Mouse (Mus musculus): ENCODE results near the gene Cenpa. TPM values are rescaled to one million over a fixed set of nuclear protein-coding genes. Genes with fewer than 3 reads are reported as not detected.

The Cenpa gene
- 335 and 359 TPM in 2 replicates for polyA plus RNA-seq (2014; fragmentation: Nextera tagmentation; extraction: Ambion mirVana)

DNA sequence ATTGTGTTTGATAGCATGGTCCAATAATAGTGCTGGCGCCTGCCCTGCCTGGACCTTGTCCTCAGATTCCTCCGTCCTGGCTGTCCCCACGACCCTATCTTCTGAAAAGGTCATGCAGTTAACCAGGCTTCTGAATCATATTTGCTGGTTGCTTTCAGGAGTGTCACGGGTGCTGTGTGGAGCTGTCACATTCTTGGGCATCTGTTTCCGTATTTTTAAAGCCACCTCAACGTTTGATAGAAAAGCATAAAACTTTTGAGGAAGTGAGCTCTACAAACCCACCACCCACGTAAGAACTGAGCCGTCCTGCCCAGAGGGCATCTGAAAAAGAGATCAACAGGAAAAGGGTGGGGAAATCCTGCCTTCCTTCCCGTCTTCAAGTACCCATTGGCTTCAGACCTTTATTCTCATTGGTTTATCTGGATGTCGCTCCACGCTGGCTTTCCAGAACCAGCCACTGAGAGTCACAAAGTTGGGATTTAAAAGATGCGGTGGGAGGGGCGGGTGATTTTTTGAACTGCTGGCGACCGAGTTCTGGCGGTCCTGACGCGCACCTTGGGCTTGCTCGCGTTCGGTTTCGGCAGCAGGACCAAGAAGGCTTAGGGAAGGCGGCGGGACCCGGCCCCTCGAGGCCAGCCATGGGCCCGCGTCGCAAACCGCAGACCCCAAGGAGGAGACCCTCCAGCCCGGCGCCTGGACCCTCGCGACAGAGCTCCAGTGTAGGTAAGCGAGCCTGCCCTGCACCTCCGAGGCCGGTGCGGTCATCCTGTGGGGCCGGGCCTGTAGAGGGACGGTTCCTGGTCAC, at the start of gene Cenpa:
Gene Cenpa (plus strand): TSS at position 387 of the 805 bp plus-strand sequence.
- peaks cover 2% of the 10 kb centered on the region; the same call in 1 of the 2 replicates for H3K36me3 ChIP-seq (ENCODE audit: control insufficient read depth, insufficient read depth, low read length)
- peak within 1 kb of the TSS; percentile 62 for H3K4me2 ChIP-seq (ENCODE audit: low read depth)
- under 1% methylated on average over 40 of the region's 40 CpGs for WGBS
- H3K27me3 ChIP-seq (ENCODE audit: control insufficient read depth, insufficient read depth, low read length): no peaks in the 10 kb centered on the region
- peaks cover 3% of the 10 kb centered on the region; the same call in 1 of the 2 replicates for H3K4me1 ChIP-seq (ENCODE audit: control insufficient read depth, insufficient read depth, low read length)
- peak within 1 kb of the TSS; percentile 85 for H3K4me3 ChIP-seq (ENCODE audit: low read depth, low read length)
- peak; percentile 86 for DNase-seq (ENCODE audit: low spot score)
- no peak within 1 kb of the TSS; the same call in 1 of the 2 replicates for H3K27ac ChIP-seq (ENCODE audit: low read depth, low read length)
- peak; percentile 95 for ATAC-seq (ENCODE audit: insufficient read depth, low FRiP score, low TSS enrichment)
- H3K9ac ChIP-seq (ENCODE audit: low read length): peak within 1 kb of the TSS; percentile 87
- H3K9me3 ChIP-seq (ENCODE audit: control insufficient read depth, low read length): no peaks in the 10 kb centered on the region

DNA sequence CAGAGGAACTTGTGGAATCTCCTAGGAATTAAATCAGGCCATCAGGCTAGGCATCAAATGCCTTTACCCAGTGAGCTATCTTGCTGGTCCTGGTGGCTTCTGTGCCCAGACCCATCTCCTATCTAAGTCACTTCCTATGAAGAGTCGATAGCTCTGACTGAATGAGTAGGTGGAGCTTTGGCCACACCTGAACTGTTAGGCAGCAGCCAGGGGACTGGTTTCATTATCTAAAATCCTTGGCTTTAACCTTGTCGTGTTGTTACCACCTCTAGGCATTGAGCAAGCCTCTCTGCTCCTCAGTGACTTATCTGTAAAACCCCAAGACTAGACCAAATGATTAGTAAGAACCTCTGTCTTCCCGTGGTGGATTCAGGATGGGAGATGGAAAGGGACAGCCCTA, 49.2 kb upstream of the Cenpa start:
- no peak for ATAC-seq (ENCODE audit: insufficient read depth, low FRiP score, low TSS enrichment)
- H3K9me3 ChIP-seq (ENCODE audit: control insufficient read depth, low read length): no peaks in the 10 kb centered on the region
- peaks cover 3% of the 10 kb centered on the region; the same call in 1 of the 2 replicates for H3K4me1 ChIP-seq (ENCODE audit: control insufficient read depth, insufficient read depth, low read length)
- no peak overlapping the region for H3K27ac ChIP-seq (ENCODE audit: low read depth, low read length)
- no peak overlapping the region for H3K4me3 ChIP-seq (ENCODE audit: low read depth, low read length)
- H3K4me2 ChIP-seq (ENCODE audit: low read depth): no peak overlapping the region
- no peaks in the 10 kb centered on the region for H3K36me3 ChIP-seq (ENCODE audit: control insufficient read depth, insufficient read depth, low read length)
- DNase-seq (ENCODE audit: low spot score): no peak
- 32% methylated on average over 3 of the region's 3 CpGs for WGBS
- peaks cover 11% of the 10 kb centered on the region for H3K27me3 ChIP-seq (ENCODE audit: control insufficient read depth, insufficient read depth, low read length)
- no peak overlapping the region for H3K9ac ChIP-seq (ENCODE audit: low read length)

DNA sequence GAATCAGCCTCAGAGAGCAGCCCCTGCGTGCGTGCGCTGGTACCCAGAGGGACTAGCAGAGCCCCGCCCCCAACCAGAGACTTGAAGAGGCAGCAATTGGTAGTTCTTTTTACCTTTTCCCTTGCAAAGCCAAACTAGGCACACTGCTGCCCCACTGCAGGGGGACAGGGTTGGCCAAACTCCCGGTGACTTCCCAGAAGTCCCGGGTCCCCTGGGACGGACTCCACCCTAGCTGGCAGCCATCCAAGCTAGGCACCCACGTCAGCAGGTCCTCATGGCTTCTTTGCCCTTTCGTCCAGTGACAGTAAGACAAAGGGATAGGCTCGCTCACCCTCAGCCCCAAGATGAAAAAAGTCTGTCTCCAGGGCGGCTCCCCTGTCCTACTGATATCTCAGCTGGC, 48.7 kb upstream of the Cenpa start:
- no peaks in the 10 kb centered on the region for H3K36me3 ChIP-seq (ENCODE audit: control insufficient read depth, insufficient read depth, low read length)
- H3K9ac ChIP-seq (ENCODE audit: low read length): no peak overlapping the region
- H3K4me2 ChIP-seq (ENCODE audit: low read depth): no peak overlapping the region
- no peaks in the 10 kb centered on the region for H3K9me3 ChIP-seq (ENCODE audit: control insufficient read depth, low read length)
- 42% methylated on average over 11 of the region's 11 CpGs for WGBS
- peaks cover 16% of the 10 kb centered on the region for H3K27me3 ChIP-seq (ENCODE audit: control insufficient read depth, insufficient read depth, low read length)
- no peak overlapping the region for H3K27ac ChIP-seq (ENCODE audit: low read depth, low read length)
- peaks cover 3% of the 10 kb centered on the region; the same call in 1 of the 2 replicates for H3K4me1 ChIP-seq (ENCODE audit: control insufficient read depth, insufficient read depth, low read length)
- no peak overlapping the region for H3K4me3 ChIP-seq (ENCODE audit: low read depth, low read length)
- no peak for ATAC-seq (ENCODE audit: insufficient read depth, low FRiP score, low TSS enrichment)
- no peak for DNase-seq (ENCODE audit: low spot score)

DNA sequence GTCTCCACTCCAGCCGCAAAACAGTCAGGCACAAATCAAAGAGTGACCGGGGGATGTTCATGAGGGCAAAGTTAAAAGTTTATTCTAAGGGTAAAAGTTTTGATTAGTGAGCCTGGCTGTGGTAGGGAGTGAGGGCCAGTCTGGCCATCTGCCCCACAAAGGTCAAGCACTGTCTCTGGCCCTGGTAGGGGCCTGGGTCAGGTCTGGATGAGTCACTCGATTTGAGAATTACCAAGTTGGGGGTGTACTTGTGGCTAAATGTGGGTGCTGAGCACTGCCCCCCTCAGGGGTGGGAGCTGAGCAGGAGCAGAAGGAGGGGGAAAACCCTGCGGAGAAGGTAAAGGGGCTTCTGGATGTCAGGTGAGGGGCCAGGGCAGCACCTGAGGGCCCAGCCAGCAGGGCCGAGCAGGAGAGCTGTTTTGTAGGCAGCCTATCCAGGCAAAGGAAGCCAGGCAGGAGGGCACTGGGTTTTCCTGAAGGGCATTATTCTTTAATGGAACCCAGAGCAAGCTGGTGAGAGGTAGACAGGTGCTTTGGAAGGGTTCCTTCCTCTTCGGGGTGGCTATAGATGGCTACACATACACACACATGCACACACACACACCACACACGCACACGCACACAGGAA, 48.1 kb upstream of the Cenpa start:
- WGBS: 79% methylated on average over 8 of the region's 8 CpGs
- H3K4me3 ChIP-seq (ENCODE audit: low read depth, low read length): no peak overlapping the region
- H3K4me2 ChIP-seq (ENCODE audit: low read depth): no peak overlapping the region

DNA sequence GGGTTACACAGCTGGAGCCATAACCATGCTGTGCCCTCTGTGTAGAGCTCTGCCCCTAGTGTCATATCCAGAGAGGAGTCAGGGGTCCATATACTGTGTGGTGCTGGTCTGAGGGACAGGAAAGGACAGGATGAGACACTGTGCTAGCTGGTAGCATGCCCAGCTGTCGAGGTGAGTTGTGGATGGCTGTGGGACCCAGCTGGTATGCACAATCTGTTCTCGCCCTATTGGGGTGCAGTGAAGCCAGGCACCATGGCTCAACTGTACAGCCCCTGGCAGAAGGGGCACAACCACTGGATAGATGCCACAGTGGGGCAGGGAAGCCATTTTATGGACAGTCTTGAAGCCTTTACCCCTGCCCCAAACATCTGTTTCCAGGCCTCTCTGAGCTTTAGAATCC, 47.4 kb upstream of the Cenpa start:
- no peak overlapping the region for H3K4me2 ChIP-seq (ENCODE audit: low read depth)
- H3K9ac ChIP-seq (ENCODE audit: low read length): no peak overlapping the region
- H3K9me3 ChIP-seq (ENCODE audit: control insufficient read depth, low read length): no peaks in the 10 kb centered on the region
- H3K27ac ChIP-seq (ENCODE audit: low read depth, low read length): no peak overlapping the region
- no peak overlapping the region for H3K4me3 ChIP-seq (ENCODE audit: low read depth, low read length)
- DNase-seq (ENCODE audit: low spot score) (no peak), ATAC-seq (ENCODE audit: insufficient read depth, low FRiP score, low TSS enrichment) (no peak)
- peaks cover 3% of the 10 kb centered on the region; the same call in 1 of the 2 replicates for H3K4me1 ChIP-seq (ENCODE audit: control insufficient read depth, insufficient read depth, low read length)
- H3K36me3 ChIP-seq (ENCODE audit: control insufficient read depth, insufficient read depth, low read length): no peaks in the 10 kb centered on the region
- peaks cover 17% of the 10 kb centered on the region for H3K27me3 ChIP-seq (ENCODE audit: control insufficient read depth, insufficient read depth, low read length)
- 68% methylated on average over 2 of the region's 2 CpGs for WGBS

More for the DNA sequence above, 48.1 kb upstream of the Cenpa start:
- peaks cover 17% of the 10 kb centered on the region for H3K27me3 ChIP-seq (ENCODE audit: control insufficient read depth, insufficient read depth, low read length)
- H3K36me3 ChIP-seq (ENCODE audit: control insufficient read depth, insufficient read depth, low read length): no peaks in the 10 kb centered on the region
- H3K27ac ChIP-seq (ENCODE audit: low read depth, low read length): no peak overlapping the region
- ATAC-seq (ENCODE audit: insufficient read depth, low FRiP score, low TSS enrichment) (no peak), DNase-seq (ENCODE audit: low spot score) (no peak)
- H3K9me3 ChIP-seq (ENCODE audit: control insufficient read depth, low read length): no peaks in the 10 kb centered on the region
- H3K4me1 ChIP-seq (ENCODE audit: control insufficient read depth, insufficient read depth, low read length): peaks cover 3% of the 10 kb centered on the region; the same call in 1 of the 2 replicates
- H3K9ac ChIP-seq (ENCODE audit: low read length): no peak overlapping the region

DNA sequence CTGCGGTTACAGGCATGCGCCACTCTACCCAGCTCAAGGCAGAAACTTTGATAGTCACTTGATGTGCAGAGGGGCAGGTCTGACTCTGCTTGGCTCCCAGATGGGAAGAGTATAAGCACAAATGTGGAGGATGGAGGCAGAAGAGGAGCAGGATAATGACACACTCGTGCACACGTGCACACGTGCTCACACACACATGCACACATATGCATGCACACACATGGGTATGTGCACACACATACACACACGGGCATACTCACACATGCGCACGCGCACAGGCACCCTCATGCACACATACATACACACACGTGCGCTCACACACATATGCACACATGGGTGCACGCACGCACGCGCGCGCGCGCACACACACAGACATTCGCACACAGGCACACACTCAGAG, 46.0 kb upstream of the Cenpa start:
- no peak overlapping the region for H3K4me2 ChIP-seq (ENCODE audit: low read depth)
- H3K4me3 ChIP-seq (ENCODE audit: low read depth, low read length): no peak overlapping the region
- H3K36me3 ChIP-seq (ENCODE audit: control insufficient read depth, insufficient read depth, low read length): no peaks in the 10 kb centered on the region
- H3K27me3 ChIP-seq (ENCODE audit: control insufficient read depth, insufficient read depth, low read length): peaks cover 17% of the 10 kb centered on the region
- ATAC-seq (ENCODE audit: insufficient read depth, low FRiP score, low TSS enrichment): no peak
- H3K27ac ChIP-seq (ENCODE audit: low read depth, low read length): no peak overlapping the region
- no peaks in the 10 kb centered on the region for H3K9me3 ChIP-seq (ENCODE audit: control insufficient read depth, low read length)
- H3K9ac ChIP-seq (ENCODE audit: low read length): no peak overlapping the region
- DNase-seq (ENCODE audit: low spot score): no peak
- WGBS: 97% methylated on average over 20 of the region's 20 CpGs
- H3K4me1 ChIP-seq (ENCODE audit: control insufficient read depth, insufficient read depth, low read length): peaks cover 3% of the 10 kb centered on the region; the same call in 1 of the 2 replicates

DNA sequence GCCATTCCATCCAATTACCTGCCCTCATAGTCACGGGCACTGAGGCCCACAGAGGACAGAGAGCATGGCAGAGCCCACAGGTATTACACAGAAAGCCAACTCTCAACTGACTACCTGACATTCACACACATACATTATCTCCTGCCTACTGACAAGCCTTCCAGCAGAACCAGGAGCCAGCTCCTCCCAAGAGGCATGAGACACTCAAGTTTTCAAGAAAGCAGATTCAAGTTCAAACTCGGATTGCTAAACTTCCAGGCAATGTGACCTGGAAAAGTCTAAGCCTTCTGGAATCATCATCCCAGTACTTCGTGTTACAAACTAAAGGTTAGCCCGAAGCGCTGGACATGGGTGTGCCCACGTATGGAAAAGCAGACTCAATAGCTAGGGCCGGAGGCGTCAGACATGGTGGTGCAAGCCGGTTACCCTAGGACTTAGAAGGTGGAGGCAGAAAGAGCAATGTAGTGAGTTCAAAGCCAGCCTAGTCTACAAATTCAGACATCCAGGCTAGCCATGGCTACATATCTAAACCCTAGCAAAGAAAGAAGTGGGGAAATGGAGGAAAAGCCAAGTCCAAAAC, 45.3 kb upstream of the Cenpa start:
- H3K27me3 ChIP-seq (ENCODE audit: control insufficient read depth, insufficient read depth, low read length): peaks cover 17% of the 10 kb centered on the region
- peaks cover 3% of the 10 kb centered on the region; the same call in 1 of the 2 replicates for H3K4me1 ChIP-seq (ENCODE audit: control insufficient read depth, insufficient read depth, low read length)
- H3K4me3 ChIP-seq (ENCODE audit: low read depth, low read length): no peak overlapping the region
- H3K27ac ChIP-seq (ENCODE audit: low read depth, low read length): no peak overlapping the region
- no peak overlapping the region for H3K4me2 ChIP-seq (ENCODE audit: low read depth)
- no peak overlapping the region for H3K9ac ChIP-seq (ENCODE audit: low read length)
- ATAC-seq (ENCODE audit: insufficient read depth, low FRiP score, low TSS enrichment) (no peak), DNase-seq (ENCODE audit: low spot score) (no peak)
- no peaks in the 10 kb centered on the region for H3K9me3 ChIP-seq (ENCODE audit: control insufficient read depth, low read length)
- WGBS: 88% methylated on average over 9 of the region's 9 CpGs
- no peaks in the 10 kb centered on the region for H3K36me3 ChIP-seq (ENCODE audit: control insufficient read depth, insufficient read depth, low read length)

DNA sequence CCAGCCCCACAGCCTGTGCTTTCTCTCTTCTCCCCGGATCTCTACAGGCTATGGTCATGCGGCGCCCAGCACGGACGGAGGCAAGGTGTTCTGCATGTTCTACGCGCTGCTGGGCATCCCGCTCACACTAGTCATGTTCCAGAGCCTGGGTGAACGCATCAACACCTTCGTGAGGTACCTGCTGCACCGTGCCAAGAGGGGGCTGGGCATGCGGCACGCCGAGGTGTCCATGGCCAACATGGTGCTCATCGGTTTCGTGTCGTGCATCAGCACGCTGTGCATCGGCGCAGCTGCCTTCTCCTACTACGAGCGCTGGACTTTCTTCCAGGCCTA, 44.8 kb upstream of the Cenpa start:
- H3K4me3 ChIP-seq (ENCODE audit: low read depth, low read length): peak overlapping the region; percentile 30; the same call in 1 of the 2 replicates
- no peak overlapping the region for H3K27ac ChIP-seq (ENCODE audit: low read depth, low read length)
- peaks cover 3% of the 10 kb centered on the region; the same call in 1 of the 2 replicates for H3K4me1 ChIP-seq (ENCODE audit: control insufficient read depth, insufficient read depth, low read length)
- H3K9me3 ChIP-seq (ENCODE audit: control insufficient read depth, low read length): no peaks in the 10 kb centered on the region
- WGBS: 41% methylated on average over 22 of the region's 22 CpGs
- H3K36me3 ChIP-seq (ENCODE audit: control insufficient read depth, insufficient read depth, low read length): no peaks in the 10 kb centered on the region
- ATAC-seq (ENCODE audit: insufficient read depth, low FRiP score, low TSS enrichment) (no peak), DNase-seq (ENCODE audit: low spot score) (no peak)
- H3K4me2 ChIP-seq (ENCODE audit: low read depth): peak overlapping the region; percentile 69
- H3K9ac ChIP-seq (ENCODE audit: low read length): no peak overlapping the region
- peaks cover 17% of the 10 kb centered on the region for H3K27me3 ChIP-seq (ENCODE audit: control insufficient read depth, insufficient read depth, low read length)

Measured in neural tube, embryonic 11.5 days (tissue).